Mouse (Mus musculus) thymus, postnatal 25 days (tissue): ENCODE results near the gene Cul3.
"Not testable (repeated sequence)": the region's sequence is repeated elsewhere in the genome, so short reads cannot be mapped to it uniquely, and the experiment has no call there.

ENCODE experiments used
- DNase-seq: peaks from one replicate; pipeline ENCODE4 v3.0.0; 2022

Gene Cul3

DNA sequence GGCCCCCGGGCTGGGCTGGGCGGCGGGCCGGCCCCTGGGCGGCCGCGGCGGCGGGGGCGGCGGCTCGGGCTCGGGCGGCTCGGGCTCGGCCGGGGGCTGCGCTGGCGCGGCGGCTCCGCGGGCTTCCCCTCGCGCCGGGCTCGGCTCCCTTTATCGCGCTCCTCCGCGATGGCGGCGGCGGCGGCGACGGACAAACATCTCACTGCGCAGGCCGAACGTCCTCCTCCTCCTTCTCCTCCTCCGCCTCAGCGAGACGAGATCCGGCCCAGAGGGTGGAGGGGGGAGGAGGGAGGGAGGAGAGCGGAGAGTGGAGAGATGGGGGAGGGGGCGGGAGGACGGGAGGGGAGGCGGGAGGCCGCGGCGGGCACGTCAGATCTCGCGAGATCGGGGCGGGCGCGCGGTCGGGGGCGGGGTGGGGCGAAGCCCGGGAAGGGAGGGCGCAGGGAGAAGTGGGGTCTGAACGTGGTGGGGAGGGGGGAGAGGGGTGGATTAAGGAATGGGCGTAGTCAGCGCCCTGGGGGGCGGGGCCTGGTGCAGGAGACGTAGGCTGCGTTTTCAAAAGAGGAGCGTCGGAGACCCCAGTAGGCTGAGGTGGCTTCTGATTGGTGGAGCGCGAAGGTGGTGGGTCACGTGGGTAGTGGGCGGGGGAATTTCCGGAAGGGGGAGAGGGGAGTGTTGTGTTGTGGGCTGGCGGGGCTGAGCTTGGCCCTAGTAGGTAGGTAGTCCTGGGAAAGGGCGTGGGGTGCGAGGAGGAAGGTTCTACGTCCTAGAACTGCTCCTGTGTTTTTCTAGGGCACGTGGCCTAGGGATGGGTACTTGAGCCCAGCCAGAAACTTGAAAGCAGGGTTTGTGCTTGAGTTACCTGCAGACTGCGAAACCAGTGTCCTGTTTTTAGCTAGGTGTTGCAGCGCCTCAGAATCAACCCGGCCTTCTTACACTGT lies at the start of gene Cul3:
Gene Cul3 (minus strand): TSS at position 45 of the 941 bp plus-strand sequence.
- peak; percentile 99 for DNase-seq

DNA sequence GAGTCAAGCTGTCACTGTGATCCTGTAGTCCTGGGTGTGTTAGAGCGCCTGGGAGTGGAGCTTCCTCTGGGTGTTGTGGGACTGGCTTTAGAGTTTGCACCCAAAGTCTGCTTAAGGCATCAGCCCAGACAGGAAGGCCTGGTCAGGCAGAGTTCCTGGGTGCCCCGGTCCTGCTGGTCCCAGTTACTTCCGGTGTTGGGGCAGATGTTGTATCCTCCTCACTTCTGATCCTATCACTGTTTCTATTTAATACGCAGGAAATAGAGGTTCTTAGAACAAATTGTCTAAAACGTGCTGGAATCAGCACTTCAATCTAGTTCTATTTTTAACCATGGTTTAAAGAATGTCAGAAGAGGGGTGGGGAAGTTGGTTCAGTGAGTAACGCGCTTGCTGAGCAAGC lies 49.2 kb upstream of the Cul3 start:
- DNase-seq, result peak; percentile 34

DNA sequence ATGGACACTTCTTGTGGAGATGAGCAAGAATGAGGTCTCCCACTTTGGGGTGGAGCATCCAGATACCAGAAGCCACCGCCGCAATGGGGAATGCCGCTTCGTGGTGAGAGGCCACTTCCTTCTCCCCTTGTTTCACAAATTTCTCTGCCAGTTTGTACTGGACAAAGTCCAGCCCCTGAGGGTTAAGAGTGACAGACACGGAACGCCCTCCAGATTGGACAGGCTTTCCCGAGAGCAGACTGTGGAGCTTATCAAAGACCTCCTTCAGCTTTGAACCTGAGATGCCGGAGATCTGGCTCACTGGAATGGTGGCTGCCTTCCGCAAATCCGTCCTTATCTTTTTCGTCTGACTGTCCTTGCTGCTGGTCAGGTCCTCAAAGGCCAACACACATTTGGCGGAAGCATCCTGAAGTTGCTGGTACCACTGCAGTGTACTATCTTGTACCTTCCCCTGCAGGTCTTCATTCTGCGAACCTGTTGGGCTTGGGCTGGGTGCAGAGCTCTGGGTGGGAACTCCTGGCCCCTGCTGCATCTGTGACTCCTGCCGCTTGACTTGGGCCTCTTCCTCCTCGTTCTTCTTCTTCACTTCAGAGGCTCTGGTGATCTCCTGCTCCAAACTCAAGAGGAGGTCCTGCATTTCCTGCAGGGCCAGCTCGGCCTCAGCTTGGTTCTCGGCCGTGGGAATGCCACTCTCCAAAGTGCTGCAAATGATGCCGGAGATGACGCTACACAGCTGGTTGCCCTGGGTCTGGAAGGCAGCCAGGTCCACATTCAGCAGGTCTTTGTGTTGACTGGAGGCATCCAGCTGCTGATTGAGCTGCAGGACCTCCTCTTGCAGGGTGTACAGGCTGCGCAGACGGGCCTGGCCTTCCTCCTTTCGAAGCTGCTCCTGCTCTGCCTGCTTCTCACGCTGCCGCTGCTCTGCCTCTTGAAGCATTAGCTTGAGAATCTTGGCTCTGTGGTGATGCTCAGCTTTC lies 43.6 kb upstream of the Cul3 start:
- peak; percentile 34 for DNase-seq

DNA sequence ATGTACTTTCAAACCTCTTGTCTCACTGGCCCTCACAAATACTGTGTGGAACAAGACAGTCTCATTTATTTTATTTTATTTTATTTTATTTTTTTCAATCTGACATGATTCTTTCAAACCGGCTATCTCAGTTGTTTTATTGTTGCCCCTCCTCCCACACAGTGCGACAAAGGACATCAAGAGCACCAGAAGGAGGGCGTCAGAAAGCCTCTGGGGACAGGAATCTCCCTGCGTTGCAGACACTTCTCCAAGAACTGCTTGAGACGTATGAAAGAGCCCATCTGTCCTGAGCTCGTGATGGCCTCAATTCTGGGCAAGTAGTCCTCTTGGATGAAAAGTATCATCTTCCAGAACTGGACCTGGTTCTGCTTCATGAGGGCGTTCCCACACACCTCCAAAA lies 42.6 kb upstream of the Cul3 start:
- no peak for DNase-seq

DNA sequence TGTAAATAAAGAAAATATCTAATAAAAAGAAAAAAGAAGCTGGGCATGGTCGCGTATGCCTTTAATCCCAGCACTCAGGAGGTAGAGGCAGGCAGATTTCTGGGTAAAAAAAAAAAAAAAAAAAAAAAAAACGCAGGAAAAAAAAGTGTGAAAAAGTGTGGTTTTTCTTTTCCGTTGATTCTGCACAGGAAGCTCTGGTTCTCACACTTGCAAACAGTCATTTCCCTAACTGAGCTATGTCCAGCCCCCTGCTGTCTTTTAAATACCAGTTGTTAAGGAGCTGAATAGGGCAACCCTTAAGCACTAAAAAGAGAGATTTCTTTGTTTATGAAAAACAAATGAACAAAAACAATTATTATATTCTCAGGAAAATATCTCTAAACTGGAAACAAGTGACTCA lies 41.0 kb upstream of the Cul3 start:
- DNase-seq, result no peak

DNA sequence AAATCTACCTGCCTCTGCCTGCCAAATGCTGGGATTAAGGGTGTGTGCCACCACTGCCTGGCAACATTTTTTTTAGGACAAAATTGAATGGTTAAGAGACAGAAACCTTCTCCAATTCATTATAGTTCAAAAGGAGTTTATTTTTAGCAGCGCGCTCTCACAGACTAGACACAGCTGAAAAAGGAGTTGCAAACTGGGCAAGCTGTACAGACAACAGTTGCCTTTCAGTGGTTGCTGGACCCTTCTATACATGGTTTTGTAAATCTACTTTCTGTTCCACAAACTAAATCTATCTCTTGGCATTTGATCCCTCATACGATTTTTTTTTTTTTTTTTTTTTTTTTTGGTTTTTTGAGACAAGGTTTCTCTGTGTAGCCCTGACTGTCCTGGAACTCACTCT lies 31.7 kb upstream of the Cul3 start:
- no peak for DNase-seq

DNA sequence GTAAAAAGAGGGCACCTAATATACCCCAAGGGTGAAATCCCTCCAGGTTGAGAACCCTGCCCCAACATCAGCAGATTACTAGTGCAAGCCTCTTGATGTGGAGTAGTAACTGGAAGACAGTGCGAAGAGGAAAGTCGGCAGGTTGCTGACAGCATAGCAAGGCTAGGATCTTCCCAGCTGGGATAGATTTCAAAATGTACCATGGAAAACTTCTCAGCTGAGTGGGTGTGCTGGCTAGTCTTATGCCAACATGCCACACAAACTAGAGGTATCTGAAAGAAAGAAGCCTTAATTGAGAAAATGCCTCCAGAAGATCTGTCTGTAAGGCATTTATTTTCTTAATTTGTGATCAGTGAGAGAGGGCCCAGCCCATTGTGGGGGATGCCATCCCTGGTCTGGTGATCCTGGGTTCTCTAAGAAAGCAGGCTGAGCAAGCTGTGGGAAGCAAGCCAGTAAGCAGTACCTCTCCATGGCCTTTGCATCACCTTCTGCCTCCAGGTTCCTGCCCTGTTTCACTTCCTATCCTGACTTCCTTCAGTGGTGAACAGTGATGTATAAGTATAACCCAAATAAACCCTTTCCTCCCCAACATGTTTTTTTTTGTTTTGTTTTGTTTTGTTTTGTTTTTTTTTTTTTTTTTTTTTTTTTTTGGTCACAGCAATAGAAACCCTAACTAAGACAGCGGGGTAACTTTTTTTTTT lies 31.1 kb upstream of the Cul3 start:
- no peak for DNase-seq

DNA sequence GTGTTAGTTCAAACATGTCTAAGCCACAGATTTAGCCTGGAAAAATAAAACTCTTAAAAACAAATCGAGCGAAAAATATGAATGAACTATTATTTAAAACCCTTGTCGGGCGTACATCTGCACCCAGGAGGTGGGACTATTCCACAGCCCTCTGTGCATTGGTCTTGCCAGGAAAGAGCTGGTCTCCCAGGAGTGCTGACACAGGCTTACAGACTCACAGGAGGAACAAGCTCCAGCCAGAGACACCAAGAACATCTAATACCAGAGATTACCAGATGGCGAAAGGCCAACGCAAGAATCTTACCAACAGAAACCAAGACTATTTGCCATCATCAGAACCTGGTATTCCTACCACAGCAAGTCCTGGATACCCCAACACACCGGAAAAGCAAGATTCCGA lies 23.2 kb upstream of the Cul3 start:
- no peak for DNase-seq

DNA sequence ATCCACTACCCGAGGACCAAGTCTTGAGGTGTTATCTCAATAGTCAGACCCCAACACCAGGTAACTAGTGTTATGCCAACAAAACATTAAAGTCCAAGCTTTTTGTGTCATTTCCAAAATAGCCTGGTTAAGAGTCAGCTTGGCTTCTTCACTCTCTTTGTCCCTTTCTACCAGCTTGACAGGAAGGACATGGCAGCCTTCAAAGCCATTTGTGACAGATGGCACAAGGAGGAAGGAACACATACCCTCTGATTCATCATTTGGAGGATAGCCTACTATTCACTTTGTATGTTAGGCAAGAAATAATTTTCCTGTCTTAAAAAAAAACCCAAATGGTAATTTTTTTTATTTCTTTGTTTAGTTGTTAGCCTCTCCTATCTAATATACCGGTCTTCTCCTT lies 22.7 kb upstream of the Cul3 start:
- DNase-seq, result no peak

DNA sequence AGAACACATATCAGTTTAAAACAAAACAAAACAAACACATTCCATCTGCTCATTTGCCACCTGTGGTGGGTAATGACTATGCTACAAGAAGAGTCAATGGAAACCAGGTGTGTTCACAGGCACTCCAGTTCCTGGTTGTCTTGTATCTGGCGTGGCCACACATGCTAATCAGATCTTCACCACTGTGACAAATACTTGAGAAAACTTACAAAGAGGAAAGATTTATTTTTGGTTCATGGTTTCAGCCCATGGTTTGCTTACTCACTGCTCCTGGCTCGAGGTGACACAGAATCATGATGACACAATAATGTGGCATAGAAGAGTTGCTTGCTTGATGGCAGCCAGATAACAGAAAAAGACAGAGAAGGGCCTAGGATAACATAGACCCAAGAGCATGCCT lies 22.1 kb upstream of the Cul3 start:
- DNase-seq, result no peak

DNA sequence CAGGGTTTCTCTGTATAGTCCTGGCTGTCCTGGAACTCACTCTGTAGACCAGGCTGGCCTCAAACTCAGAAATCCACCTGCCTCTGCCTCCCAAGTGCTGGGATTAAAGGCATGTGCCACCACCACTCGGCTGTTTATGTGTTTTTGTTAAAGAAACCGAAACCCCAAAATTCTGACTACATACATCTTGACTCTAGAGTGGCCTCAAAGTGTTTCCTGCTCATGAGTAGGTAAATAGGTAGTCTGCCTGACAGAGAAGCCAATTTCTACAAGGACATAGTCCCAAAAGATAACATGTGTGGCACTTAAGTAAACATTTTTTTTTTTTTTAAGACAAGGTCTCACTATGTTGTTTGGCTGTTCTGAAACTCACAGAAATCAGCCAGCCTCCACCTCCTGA lies 21.5 kb upstream of the Cul3 start:
- not testable (repeated sequence) for DNase-seq

DNA sequence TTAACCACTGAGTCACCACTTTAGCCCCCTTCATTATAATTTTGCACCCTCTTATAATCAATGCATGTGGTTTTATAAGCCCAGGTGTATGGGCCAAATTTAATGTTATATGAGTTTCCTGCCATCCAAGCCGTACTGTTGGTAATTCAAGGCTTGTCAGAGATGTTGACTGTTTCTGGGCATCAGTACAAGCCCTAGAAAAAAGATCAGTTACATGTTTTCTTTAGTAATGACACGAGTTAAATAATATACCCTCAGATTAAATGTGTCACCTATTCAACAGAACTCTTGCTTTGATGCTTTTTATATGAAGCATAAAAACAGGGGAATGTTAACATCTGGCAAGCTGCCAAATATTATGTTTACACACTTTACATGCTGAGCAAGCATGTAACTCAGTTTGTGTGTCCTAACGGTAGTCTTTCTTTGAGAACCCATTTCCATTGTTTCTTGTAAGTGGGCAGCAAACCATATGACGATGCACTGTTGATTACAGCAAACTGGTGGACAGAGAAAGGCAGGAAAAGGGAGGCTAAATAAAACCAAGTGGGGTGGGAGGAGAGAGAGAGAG lies 19.8 kb upstream of the Cul3 start:
- DNase-seq, result no peak

DNA sequence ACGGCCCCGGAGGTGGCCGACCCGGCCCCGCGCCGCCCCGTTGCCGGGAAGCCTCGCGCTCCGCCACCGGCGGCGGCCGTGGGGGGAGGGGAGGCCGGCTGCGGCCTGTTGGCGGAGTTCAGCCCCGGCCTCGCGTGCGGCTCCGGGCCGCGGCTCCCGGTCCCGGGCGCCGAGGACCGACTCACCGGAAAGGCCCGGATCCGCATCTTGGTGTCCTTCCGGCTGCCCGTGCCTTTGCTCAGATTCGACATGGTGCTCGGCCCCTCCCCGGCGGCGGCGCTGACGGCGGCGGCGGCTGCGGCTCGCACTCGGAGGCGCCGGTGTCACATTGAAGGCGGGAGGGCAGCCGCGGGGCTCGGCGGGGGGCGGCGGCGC lies 232 bp downstream of the Cul3 start:
- peak; percentile 71 for DNase-seq

DNA sequence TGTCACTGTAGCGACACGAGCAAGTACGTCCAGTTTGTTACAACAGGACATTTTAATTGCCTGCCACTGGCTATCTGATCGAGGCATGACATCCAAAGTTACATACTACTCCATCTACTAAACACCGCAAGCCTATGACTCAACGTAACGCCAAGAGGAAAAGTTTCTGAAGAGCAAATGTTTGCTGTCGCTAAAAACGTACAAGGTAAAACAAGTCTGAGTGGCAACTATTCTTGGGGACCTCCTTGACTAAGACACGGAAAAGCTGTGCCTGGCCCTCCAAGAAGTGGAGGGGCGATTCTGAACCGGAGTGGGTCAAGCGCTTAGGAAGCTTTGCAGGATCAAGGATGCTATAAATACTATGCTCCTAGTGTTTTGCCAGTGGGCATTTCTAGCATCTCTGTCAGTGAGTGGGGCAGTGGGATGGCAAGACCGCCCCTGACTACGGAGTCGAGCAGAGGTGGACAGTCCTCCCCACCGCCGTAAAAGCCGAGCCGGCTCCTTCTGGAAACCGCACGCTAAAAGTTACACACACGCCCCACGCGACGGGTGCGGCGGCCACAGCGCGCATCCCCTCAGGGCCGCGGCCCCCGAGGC lies 757 bp downstream of the Cul3 start:
- DNase-seq, result peak; percentile 20

DNA sequence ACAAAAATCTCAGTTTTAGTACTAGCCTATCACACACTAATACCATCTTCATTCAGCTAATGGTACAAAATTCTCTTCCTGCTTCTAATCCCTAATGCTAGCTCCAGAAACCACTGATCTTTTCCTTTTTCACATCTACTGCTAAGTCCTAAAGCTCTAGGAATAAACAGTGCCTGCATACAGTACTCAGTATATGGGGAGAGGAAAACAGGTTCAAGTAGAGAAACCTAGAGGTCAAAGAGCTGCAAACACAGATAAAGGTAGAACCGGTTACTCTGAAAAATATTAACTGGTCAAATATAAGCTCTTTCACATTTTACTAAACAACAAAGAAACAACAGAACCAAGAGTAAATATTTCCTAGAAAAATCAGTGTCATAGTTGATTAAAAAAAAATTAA lies 1.9 kb downstream of the Cul3 start:
- no peak for DNase-seq

DNA sequence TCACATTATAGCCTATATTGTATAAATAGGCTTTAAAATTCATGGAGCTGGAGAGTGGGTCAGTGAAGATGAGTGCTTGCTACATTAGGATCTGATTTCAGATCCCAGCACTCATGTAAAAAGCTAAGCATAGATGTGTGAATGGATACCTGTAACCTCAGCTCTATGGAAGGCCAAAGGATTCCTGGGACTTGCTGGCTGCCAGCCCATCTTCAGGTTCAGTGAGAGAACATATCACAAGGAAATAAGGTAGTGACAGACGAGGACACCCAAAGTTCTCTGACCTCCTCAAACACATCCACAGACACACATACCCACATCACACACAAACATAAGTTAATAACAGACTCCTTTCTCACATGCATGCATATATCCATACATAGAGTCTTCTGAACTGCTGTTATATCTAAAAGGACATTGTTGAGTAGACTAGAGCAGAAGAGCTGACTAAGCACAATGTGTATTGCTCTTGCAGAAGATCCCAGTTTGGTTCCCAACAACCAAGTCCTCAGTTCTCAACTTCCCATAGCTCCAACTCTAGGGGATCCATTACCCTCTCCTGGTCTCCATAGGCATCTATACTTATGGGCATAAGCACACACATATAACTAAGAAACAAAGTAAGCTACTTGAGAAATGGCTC lies 4.4 kb downstream of the Cul3 start:
- no peak for DNase-seq

DNA sequence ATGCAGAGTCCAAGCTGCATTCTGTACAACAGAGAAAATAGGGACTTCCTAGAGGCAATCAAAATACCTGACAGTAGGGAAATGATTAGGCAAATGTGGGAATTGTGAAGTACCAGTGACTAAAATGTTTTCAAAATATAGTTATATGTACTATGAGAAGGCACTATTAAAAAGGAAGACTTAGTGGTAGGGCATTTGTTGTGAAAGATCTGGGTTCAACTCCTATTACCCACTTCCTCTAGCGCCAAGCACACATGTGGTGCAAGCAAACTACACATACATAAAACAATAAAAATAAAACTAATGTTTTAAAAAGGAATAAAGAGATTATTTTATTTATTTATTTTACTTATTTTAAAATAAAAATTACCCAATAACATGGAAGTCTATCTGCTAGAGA lies 5.2 kb downstream of the Cul3 start:
- DNase-seq, result no peak

DNA sequence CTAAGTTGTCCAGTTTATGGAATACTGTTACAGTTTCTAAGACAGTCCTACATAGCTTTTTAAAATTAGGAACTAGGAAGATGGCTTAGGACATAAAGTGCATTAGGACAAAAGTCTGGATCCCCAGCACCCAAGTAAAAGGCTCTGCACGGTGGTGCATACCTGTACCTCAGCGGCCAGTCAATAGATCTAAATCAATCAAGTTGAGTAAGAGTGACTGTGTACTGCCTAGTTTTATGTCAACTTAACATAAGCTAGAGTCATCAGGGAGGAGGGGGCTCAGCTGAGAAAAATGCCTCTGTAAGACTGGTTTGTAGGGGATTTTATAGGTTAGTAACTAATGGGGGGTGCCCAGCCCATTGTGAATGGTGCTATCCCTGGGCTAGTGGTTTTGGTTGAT lies 9.3 kb downstream of the Cul3 start:
- no peak for DNase-seq

DNA sequence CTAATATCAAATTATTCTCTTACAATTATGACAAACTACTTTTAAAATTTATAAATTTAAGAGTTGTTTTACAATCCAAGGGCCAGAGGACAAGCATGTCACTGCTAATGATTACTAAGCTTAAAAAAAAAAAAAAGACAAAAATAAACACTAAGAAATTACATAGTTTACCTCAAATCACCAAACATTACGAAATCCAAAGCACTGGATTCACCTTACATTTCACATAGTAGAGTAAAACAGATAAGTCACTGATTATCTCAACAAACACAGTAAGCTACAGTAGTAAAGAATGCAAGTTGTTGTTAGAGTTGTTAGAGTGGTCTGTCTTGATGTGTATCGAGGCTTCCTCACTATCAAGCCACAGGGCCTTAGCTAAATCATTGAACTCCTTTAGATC lies 14.5 kb downstream of the Cul3 start:
- no peak for DNase-seq

DNA sequence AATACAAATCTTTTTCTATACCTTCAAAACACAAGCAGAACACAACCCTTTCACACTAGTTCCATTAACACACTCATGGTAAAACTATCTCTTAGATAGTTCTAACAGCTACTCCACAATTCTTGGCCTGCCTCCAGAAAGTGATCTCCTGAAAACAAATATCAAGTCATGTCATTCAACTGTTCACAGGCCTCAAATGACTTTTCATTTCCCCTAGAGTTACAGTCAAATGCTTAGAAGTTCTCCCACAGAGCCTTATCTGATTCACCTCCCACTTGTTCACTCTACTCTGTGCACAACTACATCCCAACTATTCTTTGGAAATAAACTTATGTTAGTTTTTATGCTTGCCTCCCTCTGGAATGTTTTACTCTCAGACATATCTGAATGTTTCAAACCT lies 15.9 kb downstream of the Cul3 start:
- no peak for DNase-seq

DNA sequence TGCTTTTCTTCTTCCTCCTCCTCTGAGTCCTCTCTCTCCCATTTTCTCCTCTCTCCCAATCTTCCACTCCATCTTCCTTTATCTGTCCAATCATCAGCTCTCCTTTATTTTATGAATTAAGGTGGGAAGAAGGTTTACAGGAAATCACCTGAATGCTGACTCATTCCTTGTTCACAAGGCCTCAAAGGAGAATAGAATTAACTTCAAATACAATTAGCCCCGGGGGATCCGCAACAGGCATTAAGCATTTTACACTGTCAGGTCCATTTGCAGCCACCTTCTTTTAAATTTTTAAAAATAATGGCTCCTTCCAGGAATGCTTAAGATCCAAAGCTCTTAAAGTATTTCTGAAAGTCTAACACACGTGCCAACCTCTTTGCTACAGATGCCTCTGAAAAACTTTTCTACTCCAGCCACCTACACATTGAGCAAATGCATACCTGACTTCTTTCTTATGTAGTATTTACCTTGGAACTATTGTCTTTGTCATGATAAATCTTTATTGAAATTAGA lies 24.7 kb downstream of the Cul3 start:
- no peak for DNase-seq

DNA sequence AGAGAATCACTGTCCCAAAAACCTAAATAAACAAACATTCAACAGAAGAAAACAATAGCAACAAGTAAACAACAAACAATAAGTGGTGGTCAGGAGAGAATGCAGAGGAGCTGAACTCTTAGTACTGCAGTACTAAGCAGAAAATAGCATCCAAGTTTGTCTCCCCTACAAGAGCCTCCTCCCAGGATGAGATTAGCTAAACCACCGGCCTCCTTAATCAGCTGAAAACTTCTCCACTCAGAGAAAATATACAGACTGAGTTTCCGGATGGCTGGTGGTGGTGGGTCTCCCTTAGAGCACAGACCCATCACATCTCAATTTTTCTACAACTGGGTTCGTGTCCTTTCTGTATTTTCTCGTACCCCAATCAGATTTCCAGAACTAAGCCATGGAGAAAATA lies 47.0 kb downstream of the Cul3 start:
- no peak for DNase-seq
